Mouse (Mus musculus) myocyte (in vitro differentiated cells): ENCODE measurements around the gene Rhbdd3.

Experiments used
- POLR2A ChIP-seq: IDR thresholded peaks from one replicate; pipeline ENCODE4 v1.6.1; 2011; ENCODE audit warnings: low read depth, mild to moderate bottlenecking, control low read depth, moderate library complexity; ENCODE audit not compliant: insufficient read length
- REST ChIP-seq: IDR thresholded peaks from one replicate; pipeline ENCODE4 v1.6.1; 2011; ENCODE audit warnings: mild to moderate bottlenecking, control low read depth, moderate library complexity; ENCODE audit not compliant: insufficient read depth, insufficient read length
- TCF12 ChIP-seq: IDR thresholded peaks from one replicate; pipeline ENCODE4 v1.6.1; 2011; ENCODE audit warnings: mild to moderate bottlenecking, control low read depth; ENCODE audit not compliant: poor library complexity, insufficient read depth, severe bottlenecking

DNA sequence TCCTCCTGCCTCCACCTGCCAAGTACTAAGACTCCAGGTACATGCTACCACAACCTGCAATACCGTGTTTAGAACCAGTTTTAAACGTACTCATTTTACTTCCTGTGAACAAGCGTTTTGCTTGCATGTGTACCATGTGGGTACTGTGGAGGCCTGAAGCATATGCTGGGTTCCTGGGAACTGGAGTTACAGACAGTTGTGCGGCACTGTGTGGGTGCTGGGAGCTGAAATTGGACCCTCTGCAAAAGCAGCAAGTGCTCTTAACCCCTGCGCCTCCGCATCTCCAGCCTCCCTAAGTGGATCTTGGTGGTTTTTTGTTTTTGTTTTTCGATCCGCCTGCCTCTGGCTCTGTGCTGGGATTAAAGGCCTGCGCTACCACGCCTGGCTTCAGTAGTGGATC is 47.1 kb upstream of the Rhbdd3 start:
- TF ChIP-seq TCF12: no peak
- TF ChIP-seq POLR2A: no peak
- TF ChIP-seq REST: no peak
